Mouse (Mus musculus): ENCODE measurements around the gene Hoxb3. TPM values are rescaled to one million over a fixed set of nuclear protein-coding genes. Genes with fewer than 3 reads are reported as not detected.

Gene Hoxb3
- total RNA-seq, 2 experiments from 2014 or later = 0.43 to 0.78 TPM

Small RNA genes within 50 kb of the gene (microRNA-seq; reads per million reads assigned to microRNA genes)
- gene Mir10a (ENCODE audit: borderline replicate concordance in 2 of 2) = 5,674 to 7,325 reads per million in 2 experiments

Other genes with a start within 250 kb of the Hoxb3 start
- gene Atp5g1, start 247.7 kb upstream of the Hoxb3 start, total RNA-seq (2021) = 1,000 to 10,000 TPM; 1,455 to 1,686 TPM
- not detected for gene Calcoco2, start 211.4 kb upstream of the Hoxb3 start, total RNA-seq (2021)
- gene Ttll6, start 189.5 kb upstream of the Hoxb3 start, total RNA-seq (2021) = not detected
- gene Hoxb13, start 129.0 kb upstream of the Hoxb3 start, total RNA-seq (2021) = not detected
- under 1 TPM; 0.15 to 0.19 TPM for gene Hoxb9, start 51.9 kb upstream of the Hoxb3 start, total RNA-seq (2021)
- under 1 TPM; 0.28 to 0.46 TPM for gene Hoxb8, start 41.4 kb upstream of the Hoxb3 start, total RNA-seq (2021)
- gene Hoxb7, start 36.7 kb upstream of the Hoxb3 start, total RNA-seq (2021) = 1 to 10 TPM in 1 of 2 experiments, under 1 TPM in 1; 0.28 to 1.1 TPM
- under 1 TPM; 0.31 to 0.62 TPM for gene Hoxb6, start 30.9 kb upstream of the Hoxb3 start, total RNA-seq (2021)
- gene Hoxb5, start 20.0 kb upstream of the Hoxb3 start, total RNA-seq (2021) = under 1 TPM; 0.38 to 0.64 TPM
- gene Hoxb4, start 5.1 kb upstream of the Hoxb3 start, total RNA-seq (2021) = under 1 TPM; 0.24 to 0.38 TPM
- under 1 TPM; 0.15 to 0.24 TPM for gene Hoxb2, start 27.2 kb downstream of the Hoxb3 start, total RNA-seq (2021)
- not detected for gene Hoxb1, start 42.4 kb downstream of the Hoxb3 start, total RNA-seq (2021)
- gene Skap1, start 141.3 kb downstream of the Hoxb3 start, total RNA-seq (2021) = under 1 TPM in 1 of 2 experiments, not detected in 1; 0.24 TPM

Measured in gastrocnemius, postnatal 25 days (tissue).